Mouse (Mus musculus) common myeloid progenitor, adult 5-6 weeks (primary cell): ENCODE data around the gene Tbx2. TPM values are rescaled to one million over a fixed set of nuclear protein-coding genes. Genes with fewer than 3 reads are reported as not detected.

ENCODE experiments used
- ATAC-seq: replicated peaks from 2 replicates; pipeline ENCODE4 v1.8.0; 2016; ENCODE audit warnings: low read depth, mild to moderate bottlenecking, moderate TSS enrichment, inconsistent platforms; ENCODE audit not compliant: poor library complexity, severe bottlenecking
- total RNA-seq: library from RNA; stranded (forward); fragments of 200-1000, 187-1606 nt; gene quantifications from 2 replicates; pipeline ENCODE4 v1.2.3, GENCODE M21; 2017

Gene Tbx2
- total RNA-seq, 1 experiment from 2014 or later, result 0.05 TPM

DNA sequence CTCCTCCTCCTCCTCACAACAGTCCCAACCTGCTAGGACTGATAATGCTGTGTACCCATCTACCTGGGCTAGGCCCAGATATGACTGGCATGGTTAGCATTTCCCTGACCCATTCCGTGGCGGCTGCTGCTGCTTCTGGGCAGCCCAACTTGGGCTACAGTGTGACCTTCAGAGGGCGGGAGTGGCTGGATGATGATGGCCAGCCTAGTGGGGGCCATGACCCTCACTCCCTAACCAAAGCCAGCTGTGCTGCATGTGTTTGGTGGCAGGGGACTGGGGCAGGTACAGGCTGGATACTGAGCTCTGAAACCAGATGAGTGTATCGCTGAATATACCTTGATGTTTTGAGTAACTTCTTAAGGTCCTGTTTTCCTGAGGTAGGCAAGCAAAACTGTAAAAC lies 8.6 kb upstream of the Tbx2 start:
- no peak for ATAC-seq

DNA sequence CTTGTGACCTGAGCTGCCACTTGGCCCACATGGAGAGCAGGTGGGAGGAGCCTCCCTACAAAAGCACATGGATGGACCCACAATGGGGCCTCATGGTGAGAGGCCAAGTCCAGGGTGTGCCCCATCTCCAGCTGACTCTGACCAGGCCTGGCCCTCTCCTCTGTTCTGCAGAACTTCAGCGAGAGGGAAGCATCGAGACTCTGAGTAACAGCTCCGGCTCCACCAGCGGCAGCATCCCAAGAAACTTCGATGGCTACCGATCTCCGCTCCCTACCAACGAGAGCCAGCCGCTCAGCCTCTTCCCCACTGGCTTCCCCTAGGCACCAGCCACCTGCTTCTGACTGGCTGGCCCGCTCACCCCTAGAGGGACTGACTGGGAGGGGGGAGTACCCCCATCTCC lies 7.3 kb upstream of the Tbx2 start:
- no peak for ATAC-seq

DNA sequence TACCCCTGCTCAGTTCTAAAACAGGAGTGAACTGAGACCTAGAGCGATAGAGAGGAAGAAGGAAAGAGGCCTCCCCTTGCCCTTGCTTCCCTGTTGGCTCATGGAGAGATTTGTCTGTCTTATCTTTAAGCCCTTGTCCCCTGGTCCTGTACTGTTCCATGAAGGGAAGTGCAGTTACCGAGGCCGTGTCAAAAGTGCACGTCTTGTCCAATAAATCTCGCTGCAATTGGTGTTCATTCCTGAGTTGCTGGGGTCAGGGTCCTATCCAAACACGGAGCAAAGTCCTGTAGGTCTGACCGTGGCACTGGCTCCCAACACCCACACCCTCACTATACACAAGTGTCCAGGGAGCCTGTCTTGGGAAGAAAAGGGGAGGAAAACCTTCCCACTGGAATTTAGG lies 6.5 kb upstream of the Tbx2 start:
- ATAC-seq, result no peak

GRCm38 (mm10) chr11:85827342-85827741 lies 5.0 kb upstream of the Tbx2 start:
- no peak for ATAC-seq

GRCm38 (mm10) chr11:85828691-85829519 lies 3.4 kb upstream of the Tbx2 start:
- no peak for ATAC-seq

DNA sequence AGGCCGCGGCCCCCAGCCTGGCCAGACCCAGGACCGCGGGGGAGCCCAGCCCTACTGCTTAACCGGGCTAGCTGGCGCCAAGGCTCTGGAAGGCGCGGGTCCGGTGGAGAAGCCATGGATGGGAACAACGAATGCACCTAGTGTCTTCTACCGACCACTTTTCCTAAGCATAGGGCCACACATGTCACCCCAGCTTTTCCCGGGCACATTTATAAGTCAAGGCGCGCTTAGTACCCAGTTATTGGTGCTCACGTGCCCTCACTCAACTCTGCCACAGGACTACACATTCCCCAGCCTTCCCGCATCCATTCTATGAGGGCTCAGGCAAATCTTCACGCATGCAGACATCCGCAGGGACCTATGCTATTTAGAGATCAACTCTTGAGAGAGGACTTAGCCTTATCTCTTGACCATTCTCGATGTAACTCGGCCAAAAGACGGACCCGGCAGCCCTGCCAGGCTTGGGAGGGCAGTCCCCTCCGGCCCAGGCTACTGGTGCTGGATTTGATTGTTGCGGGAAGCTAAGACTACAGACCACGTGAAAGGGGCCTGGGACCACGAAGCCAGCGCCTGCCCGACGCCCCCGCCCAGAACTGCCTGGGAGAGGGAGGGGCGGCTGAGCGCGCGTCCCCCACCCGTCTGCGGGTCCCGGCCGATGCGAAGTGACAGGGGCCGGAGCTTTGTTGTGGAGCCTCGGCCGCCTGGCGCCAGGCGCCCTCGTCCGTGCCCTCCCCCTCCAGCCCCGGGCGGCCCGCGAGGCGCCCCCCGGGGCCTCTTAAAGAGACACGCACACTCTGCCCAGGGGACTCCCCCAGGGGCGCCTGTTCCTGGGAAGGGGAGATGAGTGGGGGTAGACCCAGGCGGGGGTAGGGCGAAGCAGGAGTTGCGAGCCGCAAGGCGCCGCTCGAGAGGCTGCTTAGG lies 2.6 kb upstream of the Tbx2 start:
- no peak for ATAC-seq

DNA sequence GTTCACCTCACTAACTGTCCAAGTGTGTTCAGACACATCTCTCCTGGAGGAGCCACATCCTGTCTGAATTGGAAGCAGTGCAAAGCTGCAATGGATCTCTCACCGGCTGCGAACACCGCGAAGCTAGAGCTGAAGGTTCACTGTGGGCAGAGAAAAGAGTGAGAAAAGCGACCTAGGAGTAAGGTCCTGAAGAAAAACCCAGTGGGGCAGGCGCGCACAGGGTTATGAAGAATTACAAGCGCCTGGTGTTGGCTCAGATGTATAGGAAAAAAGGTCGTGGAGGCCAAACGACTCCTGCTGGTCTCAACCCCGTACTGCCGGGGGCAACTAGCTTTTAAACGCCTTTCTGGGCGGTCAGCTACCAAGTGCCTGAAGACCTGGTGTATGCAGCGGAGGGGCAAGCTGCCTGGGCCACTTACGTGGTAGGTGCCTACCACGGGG lies 1.4 kb upstream of the Tbx2 start:
- ATAC-seq, result peak; percentile 40; the same call in 1 of the 2 replicates

- ATAC-seq, result no peak
These were observed 608 bp upstream of the Tbx2 start for GRCm38 (mm10) chr11:85831656-85832230.

GRCm38 (mm10) chr11:85833081-85833521 lies 750 bp downstream of the Tbx2 start:
- no peak for ATAC-seq

- ATAC-seq, result no peak
These were observed 1.5 kb downstream of the Tbx2 start for GRCm38 (mm10) chr11:85833761-85834385.

DNA sequence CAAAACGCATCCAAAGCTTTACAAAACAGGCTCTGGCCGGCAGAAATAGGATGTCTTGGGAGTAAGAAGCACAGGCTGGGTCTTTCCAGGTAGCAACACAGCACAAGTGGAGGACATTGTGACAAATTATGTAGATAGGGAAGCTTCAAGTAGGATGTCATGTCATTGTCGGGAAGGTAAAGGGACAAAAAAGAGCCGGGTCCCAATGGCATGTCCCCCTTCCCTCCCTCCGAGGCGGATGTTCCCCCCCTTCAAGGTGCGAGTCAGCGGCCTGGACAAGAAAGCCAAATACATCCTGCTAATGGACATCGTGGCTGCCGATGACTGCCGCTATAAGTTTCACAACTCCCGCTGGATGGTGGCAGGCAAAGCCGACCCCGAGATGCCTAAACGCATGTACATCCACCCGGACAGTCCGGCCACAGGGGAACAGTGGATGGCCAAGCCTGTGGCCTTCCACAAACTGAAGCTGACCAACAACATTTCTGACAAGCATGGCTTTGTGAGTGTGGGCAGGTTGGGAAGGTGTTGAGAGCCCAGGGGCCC lies 2.1 kb downstream of the Tbx2 start:
- ATAC-seq, result no peak

- no peak for ATAC-seq
These were observed 2.8 kb downstream of the Tbx2 start for GRCm38 (mm10) chr11:85835001-85835752.

DNA sequence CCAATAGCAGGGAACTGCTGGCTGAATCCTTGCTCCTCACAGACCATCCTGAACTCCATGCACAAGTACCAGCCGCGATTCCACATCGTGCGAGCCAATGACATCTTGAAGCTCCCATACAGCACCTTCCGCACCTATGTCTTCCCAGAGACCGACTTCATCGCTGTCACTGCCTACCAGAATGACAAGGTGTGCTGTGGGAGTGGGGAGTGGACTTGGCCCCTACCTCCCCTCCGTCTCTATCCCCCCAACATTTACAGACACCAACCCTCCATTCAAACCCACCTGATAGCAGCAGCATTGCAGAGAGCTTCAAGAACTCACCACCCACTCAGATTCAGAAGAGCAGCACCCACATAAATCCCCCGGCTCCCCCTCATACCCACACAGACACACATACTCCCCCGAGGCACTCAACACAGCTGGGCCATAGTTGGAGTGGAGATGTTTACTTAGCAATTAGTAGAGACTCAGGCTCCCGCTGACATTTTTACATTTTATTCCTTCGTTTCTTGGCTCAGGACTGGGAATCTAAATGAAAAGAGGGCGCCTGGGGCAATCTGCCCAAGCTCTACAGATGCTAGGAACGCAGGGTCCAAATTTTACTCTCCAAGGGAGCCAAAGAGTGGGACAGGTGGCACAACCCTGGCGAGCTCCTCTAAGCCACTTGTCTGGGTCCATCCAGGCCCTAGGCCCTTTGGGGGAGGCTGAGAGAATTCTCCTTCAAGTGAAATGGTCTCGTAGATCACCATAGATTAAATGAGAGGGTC lies 3.6 kb downstream of the Tbx2 start:
- ATAC-seq, result no peak

GRCm38 (mm10) chr11:85836523-85837290 lies 4.4 kb downstream of the Tbx2 start:
- ATAC-seq, result no peak

- ATAC-seq, result no peak
These were observed 4.9 kb downstream of the Tbx2 start for GRCm38 (mm10) chr11:85837291-85837647.

- ATAC-seq, result no peak
These were observed 5.5 kb downstream of the Tbx2 start for GRCm38 (mm10) chr11:85837648-85838423.
